Mouse (Mus musculus) gastrocnemius, postnatal 14 days (tissue): ENCODE results near the gene Rcc1l. TPM values are rescaled to one million over a fixed set of nuclear protein-coding genes. Genes with fewer than 3 reads are reported as not detected.
A peak's percentile ranks its signal among the peaks of the same experiment; 100 is the strongest.

Experiments used
- DNase-seq: peaks from one replicate; pipeline ENCODE4 v3.0.0; 2021; ENCODE audit warnings: mixed read lengths
- intact Hi-C: fragments of 180-260 bp; cut with DNase I; formaldehyde crosslinking; loops from one replicate; pipeline ENCODE4 v1.15.1; 2025; ENCODE audit warnings: low total_unique reads
- total RNA-seq, 2 experiments: library from RNA; stranded (reverse); gene quantifications; 2 replicates each; pipeline ENCODE4 v1.2.3; 2021

Gene Rcc1l
- total RNA-seq, 2 experiments from 2014 or later, result 13.9 to 18.3 TPM

DNA sequence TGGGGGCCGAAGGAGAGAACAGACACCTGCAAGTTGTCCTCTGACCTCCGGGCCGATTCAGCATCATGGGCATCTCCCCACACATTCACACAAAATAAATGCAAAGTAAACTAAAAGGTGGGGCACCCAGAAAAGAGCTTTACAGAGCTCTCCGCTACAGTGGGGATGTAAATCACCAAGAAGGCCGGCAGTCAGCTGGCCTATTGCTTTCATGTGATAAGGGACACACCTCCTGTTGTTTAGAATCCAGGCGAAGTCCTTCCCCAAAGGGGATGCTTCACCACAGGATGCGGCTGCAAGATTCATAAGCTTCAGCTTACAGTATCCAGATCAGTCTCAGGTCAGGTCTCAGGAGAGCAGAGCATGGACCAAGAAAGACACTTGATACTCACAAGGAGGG lies 2.0 kb upstream of the Rcc1l start:
- intact Hi-C loops, result loop anchor here (5.0 kb wide), 1 partner anchor 164 kb away; no protein-coding TSS in a partner anchor

DNA sequence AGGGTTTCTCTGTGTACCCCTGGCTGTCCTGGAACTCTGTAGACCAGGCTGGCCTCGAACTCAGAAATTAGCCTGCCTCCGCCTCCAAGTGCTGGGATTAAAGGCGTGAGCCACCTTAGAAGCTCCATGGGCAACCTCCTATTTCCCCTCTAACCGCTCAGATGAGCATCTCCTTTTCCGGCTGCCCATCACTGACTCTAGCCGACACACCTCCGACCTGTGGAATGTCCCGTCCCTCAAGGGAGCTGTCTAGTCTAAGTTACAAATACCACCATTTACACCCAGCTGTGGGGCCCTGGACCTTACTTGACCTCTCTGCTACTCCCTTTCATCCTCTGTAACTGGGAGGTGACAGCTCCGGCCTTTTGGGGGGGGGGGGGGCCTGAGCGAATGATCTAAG lies 878 bp downstream of the Rcc1l start:
- intact Hi-C loops, result loop anchor here (5.0 kb wide), 1 partner anchor 167 kb away; no protein-coding TSS in a partner anchor
- no peak for DNase-seq

More for the DNA sequence above, 2.0 kb upstream of the Rcc1l start:
- no peak for DNase-seq

DNA sequence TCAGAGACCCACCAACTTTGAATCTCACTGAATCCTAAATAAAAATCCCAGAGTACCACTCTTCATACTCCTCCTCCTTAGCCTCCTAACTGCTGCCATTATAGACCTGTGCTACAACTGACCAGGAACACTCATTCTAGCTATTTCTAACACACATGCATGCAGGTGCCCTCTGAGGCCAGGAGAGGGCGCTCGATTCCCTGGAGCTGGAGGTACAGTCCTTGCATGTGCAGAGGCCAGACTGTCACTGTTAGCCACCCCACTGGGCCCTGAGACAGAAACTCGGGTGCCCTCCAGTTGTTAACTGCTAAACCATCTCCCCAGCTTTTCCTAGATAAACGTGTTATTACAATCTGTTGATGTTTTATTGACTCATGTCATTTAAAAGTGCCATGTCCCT lies 3.4 kb downstream of the Rcc1l start:
- DNase-seq, result peak; percentile 29

DNA sequence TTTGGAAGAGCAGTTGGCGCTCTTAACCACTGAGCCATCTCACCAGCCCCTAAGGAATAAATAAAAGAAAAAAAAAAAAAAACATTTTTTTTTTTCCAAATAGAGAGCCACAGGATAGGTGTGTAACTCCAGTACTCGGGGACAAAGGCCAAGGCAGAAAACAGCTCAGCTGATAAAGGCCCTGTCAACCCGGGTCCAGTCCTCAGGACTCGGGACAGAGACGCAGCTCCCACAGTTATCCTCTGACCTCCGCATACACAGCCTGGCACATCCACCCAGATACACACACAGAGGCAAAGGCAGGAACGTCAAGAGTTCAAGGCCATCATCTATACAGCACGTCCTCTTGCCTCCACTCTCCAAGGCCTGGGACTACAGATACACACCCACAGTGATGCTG lies 6.4 kb downstream of the Rcc1l start:
- intact Hi-C loops, result no loop called here
- no peak for DNase-seq

More for the DNA sequence above, 3.4 kb downstream of the Rcc1l start:
- intact Hi-C loops, result no loop called here

DNA sequence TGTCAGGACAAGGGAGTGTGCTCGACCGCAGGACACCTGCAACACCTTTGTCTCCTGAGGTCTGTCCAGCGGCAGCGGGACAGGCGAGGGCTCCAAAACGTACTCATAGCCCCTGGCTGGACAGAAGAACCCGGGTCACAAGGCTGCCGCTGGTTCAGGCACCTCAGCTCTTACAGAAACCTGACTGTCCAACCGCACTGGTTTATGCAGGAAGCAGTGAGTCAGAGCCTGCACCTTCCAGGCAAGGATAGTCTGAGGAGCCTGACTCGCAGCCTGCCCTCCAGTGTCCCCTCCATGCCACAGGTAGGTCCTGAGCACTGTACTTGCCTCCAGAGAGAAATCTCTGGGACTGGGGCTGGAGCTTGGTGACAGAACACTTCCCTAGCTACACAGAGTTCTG lies 7.3 kb downstream of the Rcc1l start:
- no peak for DNase-seq
- intact Hi-C loops, result no loop called here

DNA sequence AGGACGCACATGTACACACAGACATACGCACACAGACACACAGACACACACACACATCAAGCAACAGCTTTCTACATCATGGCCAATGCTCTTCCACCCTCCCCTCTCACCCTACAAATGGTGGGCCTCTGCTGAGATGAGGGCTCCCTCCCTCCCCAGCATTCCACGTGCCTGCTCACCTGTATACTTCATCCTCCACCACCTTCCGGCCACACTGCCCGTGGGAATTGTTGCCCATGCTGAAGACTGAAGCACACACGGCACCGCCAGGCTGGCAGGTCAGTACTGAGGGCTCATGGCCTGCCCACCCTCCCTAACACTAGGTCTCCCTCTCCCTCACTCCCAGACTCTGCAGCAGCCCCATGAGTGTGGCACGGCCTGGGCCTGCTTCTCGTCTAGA lies 8.5 kb downstream of the Rcc1l start:
- intact Hi-C loops, result no loop called here
- no peak for DNase-seq

DNA sequence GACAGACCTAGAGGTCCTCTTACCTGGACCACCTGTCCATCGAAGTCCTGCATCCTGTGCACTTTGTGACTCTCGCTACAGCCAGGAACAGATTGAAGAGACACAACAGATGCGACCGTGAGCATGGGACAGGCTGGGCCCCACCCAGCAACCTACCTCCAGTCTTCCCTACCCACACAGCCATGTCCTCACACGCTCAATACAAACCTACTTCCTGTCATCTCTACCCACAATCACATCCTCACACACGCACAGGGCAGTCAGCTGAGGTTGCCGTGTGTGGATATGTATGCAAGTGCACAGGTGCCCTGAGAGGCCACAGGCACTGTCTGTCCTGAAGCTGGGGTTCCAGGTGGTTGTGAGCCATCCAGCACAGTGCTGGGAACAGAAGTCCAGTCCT lies 9.9 kb downstream of the Rcc1l start:
- intact Hi-C loops, result no loop called here
- DNase-seq, result no peak

DNA sequence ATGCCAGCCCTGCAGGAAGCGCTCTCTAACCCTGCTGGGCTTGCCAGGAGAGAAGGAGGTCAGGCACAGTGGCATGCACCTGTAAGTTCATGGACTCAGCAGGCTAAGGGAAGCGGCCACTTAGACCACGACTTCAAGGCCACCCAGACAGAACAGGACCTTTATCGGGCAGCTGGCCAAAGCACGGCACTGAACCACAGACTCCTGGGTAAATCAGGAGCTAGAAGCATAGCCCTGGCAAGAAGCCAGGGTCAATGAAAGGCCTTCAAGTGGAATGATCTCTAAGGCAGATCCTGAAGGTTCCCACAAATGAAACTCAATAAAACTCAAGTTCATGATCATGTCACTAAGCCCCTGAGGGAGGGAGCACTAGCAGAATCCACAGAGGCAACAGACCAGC lies 11.9 kb downstream of the Rcc1l start:
- DNase-seq, result no peak
- intact Hi-C loops, result no loop called here

DNA sequence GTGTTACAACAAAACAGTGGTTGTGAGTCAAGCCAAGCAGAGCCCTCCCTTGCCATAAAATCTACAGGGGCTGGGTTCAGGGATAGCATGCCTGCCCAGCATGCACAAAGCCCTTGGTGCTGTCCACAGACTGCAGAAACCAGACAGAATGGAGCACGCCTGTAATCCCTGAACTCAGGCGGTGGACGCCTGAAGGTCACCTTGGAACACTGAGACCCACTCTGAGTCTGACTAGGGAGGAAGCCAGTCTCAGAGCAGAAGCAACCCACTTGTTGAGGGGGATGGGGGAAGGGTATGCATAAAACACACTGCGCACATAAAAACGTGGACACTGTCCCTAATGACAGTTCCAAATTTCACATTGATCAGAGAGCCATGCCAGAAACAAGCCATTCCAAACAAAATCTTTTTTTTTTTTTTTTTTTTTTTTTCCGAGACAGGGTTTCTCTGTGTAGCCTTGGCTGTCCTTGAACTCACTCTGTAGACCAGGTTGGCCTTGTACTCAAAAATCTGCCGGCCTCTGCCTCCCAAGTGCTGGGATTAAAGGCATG lies 20.6 kb downstream of the Rcc1l start:
- intact Hi-C loops, result no loop called here
- DNase-seq, result no peak

DNA sequence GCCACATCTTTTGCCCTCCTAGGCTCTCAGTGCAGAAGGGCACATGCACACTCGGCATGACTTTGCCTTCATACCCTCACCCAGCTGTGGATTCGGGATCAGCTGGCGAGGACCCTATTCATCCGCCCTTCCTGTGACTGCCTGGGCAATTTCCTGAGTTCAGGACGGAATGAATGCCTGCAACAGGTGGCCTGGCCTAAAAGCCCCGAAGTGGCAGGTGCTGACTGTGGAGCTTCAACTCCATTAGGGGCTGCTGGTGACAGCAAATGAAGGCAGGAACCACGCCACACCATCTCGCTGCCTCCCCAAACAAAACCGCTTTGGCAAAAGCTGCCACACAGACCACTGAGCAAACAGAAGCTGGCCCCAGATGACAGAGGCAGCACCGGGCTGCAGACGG lies 24.7 kb downstream of the Rcc1l start:
- DNase-seq, result no peak
- intact Hi-C loops, result no loop called here

DNA sequence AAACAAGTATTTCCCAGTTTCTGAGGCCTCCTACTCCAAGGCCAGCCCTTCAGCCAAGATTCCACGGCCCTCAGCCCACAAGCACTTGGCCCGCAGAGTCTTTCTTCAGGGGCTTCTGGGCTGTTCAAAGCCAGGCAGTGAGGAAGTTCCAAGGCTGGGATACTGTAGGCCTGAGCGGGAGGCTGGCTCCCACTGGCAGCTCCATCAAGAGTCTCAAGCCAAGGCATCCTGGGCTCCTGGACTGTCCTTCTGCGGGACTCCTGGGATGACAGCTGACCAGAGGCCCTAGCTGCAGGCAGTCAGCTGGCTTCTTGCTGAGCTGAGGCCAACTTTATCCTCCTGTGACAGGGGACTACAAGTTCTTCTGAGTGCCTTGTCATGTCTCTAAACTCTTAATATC lies 28.4 kb downstream of the Rcc1l start:
- DNase-seq, result peak; percentile 37
- intact Hi-C loops, result no loop called here

DNA sequence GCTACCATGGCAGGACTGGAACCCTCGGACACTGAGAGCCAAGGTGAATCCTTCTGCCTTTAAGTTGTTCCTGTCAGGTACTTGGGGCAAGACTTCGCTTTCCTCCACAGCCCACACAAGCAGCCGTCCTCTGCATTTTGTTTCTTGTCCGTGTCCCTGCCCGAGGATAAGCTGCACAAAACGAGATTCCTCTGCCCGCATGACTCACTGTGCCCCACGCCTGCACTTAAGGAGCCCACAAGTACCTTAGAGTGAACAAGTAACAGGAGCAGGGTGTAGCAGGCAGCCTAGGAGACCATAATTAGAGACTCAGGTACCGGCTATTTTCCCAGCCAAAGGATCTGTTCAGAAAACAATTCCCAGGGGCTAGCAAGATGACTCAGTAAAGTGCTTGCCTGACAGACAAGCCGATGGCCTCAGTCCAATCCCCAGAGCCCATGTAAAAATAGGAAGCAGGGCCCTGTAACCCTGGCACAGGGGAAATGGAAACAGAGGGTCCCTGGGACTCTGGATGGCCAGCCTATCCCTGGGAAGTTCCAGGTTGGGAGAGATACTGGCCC lies 29.3 kb downstream of the Rcc1l start:
- intact Hi-C loops, result no loop called here
- DNase-seq, result no peak

DNA sequence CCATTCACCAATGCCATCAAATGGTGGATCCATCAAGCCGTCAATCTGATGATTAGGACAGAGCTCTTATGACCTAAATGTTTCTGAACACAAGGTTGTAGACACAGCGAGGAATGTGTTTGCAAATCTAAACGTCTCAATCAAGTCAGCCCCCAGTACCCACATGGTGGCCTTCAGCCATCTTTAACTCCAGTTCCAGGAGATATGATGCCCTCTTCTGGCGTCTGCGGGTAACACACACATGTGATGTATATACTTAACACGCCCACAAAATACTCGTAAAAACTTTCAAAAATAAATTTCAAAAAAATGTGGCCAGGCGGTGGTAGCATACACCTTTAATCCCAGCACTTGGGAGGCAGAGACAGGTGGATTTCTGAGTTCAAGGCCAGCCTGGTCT lies 31.6 kb downstream of the Rcc1l start:
- no peak for DNase-seq
- intact Hi-C loops, result no loop called here

DNA sequence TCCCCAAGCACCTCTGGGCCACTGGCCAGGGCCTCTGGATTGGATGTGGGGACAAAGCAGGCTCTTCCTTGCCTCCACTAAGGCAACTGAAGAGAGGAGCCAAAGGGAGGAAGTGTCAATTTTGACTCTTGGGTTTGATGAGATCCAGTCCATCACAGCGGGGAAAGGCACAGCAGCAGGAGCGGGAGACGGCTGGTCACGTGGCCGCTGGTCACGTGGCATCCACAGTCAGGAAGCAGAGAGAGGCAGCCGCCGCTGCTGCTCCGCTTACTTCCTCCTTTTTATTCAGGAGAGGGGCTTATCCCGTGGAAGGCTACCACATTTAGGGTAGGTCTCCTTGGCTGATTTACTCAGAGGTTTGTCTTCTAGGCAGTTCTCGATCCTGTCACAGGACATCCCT lies 34.2 kb downstream of the Rcc1l start:
- no peak for DNase-seq

DNA sequence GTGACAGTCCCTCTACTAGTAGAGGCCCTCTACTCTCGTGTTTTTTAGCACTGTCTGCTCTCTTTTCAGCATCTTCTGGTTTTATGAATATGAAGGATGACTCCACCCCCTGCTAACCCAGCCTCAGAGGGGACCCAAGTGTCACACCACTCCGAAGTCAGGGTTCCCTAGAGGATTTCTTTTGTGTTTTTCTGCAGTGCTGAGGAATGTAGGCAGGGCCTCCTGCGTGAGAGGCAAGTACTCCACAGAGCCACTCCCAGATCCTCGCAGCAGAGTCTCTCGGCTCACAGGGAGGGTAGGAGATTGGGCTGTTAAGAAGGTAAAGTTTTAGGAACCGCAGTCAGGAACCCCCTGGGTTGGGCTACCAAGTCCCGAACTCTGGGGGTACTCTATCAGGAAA lies 35.3 kb downstream of the Rcc1l start:
- DNase-seq, result no peak
- intact Hi-C loops, result no loop called here

More for the DNA sequence above, 34.2 kb downstream of the Rcc1l start:
- intact Hi-C loops, result no loop called here

DNA sequence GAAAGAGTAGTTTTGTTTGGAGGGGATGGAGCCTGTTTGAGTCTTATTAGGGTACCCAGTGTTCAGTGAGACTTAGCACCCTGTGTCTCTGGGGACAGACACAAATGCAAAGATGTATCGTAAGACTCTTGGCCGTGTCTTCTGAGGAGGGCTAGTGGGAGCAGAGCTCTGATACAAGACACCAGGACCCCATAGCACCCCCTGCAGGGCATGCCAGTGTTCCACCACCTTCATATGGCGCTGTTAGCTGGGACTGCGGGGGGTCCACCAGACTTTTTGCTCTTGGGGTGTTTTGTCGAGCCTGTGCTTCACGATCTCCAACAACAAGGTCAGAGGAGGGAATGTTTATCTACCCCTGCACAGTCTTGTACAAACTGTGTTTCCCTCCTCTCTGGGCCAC lies 37.1 kb downstream of the Rcc1l start:
- intact Hi-C loops, result no loop called here
- DNase-seq, result no peak

DNA sequence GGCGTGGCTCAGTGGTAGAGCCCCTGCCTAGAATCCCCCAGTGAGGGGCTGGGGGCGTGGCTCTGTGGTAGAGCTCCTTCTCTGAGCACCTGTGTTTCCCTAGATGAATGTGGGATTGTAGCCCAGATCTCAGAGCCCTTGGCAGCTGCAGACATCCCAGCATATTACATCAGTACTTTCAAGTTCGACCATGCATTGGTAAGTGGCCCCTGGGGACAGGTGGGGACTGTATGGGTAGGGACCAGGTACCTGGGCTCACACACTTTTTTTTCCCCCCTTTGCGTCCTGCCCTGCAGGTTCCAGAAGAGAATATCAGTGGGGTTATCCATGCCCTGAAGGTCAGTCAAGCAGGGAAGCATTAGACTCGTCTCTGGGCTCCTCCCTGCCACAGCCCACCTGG lies 38.6 kb downstream of the Rcc1l start:
- intact Hi-C loops, result no loop called here

DNA sequence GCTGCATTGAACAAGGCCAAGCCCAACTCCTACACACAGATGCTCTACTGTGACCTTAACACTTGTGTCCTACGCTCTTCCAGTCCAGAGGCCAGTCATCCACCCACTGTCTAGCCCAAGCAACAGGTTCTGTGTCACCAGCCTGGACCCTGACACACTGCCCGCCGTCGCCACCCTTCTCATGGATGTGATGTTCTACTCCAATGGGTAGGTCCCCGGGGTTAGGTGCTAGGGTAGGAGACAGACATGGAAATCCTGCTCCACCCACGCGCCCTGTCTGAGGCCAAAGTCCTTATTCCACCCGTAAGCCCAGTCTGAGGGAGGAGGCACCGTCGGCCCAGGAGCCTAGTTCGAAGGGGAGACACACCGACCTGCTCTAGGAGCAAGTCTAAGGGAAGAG lies 40.6 kb downstream of the Rcc1l start:
- no peak for DNase-seq
- intact Hi-C loops, result no loop called here

More for the DNA sequence above, 38.6 kb downstream of the Rcc1l start:
- no peak for DNase-seq

DNA sequence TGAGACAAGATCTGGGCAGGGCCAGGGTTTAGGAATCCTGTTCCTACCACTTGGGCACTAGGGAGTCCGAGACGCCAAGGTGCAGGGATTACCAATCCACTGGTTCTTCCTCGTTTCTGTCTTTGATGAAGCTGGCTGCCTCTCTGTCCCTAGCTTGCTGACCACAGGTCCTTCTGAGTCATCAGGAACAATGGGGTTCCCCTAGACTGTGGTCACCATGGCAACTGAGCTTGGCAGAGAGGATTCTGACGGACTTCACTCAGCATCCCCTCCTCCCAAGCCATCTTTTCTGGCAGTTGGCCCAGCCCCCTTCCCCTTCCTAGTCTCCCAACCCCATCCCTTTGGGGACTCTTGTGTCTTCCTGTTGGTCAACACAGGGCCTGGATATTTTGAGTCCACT lies 45.0 kb downstream of the Rcc1l start:
- DNase-seq, result no peak
- intact Hi-C loops, result no loop called here

DNA sequence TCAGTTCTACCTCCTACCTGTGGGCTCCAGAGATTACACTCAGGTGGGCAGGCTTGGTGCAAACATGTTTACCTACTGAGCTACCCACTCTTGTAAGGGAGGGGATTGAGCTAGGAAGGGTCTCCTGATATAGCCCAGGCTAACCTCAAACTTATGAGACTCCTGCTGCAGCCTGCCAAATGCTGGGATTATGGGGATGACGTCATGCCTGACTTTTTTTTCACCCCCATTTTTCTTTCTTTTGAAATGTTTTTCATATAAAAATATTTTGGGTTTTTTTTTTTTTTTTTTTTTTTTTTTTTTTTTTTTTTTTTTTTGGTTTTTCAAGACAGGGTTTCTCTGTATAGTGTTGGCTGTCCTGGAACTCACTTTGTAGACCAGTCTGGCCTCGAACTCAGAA lies 50.3 kb downstream of the Rcc1l start:
- intact Hi-C loops, result no loop called here
- no peak for DNase-seq

DNA sequence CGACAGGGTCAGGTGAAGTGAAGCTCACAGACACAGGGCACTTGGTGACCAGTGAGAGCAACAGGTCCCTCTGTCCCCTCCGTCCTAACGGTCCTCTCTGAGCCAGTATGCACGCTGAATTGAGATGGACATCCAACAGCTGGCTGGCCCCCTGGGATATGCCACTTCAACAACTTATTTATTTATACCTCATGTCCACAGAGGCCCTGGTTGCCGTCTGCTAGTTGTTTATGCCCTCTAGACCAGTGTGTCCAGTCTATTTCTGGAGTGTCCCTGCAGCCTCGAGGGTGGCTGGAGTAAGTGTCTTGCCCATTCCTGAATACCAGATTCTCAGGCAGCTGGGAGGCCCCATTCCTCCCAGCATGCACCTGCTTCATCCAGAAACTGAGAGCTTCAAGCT lies 52.7 kb downstream of the Rcc1l start:
- intact Hi-C loops, result no loop called here
- DNase-seq, result peak; percentile 45

DNA sequence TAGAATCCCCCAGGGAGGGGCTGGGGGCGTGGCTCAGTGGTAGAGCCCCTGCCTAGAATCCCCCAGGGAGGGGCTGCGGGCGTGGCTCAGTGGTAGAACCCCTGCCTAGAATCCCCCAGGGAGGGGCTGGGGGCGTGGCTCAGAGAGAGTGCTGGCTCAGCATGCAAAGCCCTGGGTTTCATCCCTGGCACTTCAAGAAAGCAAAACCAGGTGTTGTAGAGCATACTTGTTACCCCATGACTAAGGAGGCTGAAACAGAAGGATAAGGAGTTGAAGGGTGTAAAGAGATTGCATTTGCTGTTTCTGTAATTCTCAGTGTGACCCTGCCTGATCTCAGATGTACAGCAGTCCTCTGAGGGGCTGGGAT lies 54.7 kb downstream of the Rcc1l start:
- intact Hi-C loops, result no loop called here
- DNase-seq, result no peak
